Mouse (Mus musculus): ENCODE results near the gene Nlk. TPM values are rescaled to one million over a fixed set of nuclear protein-coding genes. Genes with fewer than 3 reads are reported as not detected.
A peak's percentile ranks its signal among the peaks of the same experiment; 100 is the strongest.
"Not testable (repeated sequence)": the region's sequence is repeated elsewhere in the genome, so short reads cannot be mapped to it uniquely, and the experiment has no call there.

The Nlk gene
- total and polyA plus RNA-seq, 2 experiments from 2014 or later: 13.0 to 19.3 TPM

GRCm38 (mm10) chr11:78649143-78649542 is 48.0 kb downstream of the Nlk start:
- no peak overlapping the region for H3K27ac ChIP-seq (ENCODE audit: low read depth)
- H3K9me3 ChIP-seq (replicated peaks; ENCODE audit: control insufficient read depth, low read length): no peaks in the 10 kb centered on the region
- ATAC-seq (ENCODE audit: insufficient read depth, low read depth) (no peak), DNase-seq (ENCODE audit: low spot score) (no peak)
- peaks cover 5% of the 10 kb centered on the region for H3K36me3 ChIP-seq (replicated peaks; ENCODE audit: control insufficient read depth, insufficient read depth, low read length)
- H3K4me3 ChIP-seq (ENCODE audit: low read depth, low read length): no peak overlapping the region
- no peak overlapping the region for H3K4me2 ChIP-seq (ENCODE audit: low read depth, low read length)
- no peak overlapping the region for H3K9ac ChIP-seq (replicated peaks; ENCODE audit: low read depth, low read length)
- H3K4me1 ChIP-seq (ENCODE audit: control insufficient read depth, insufficient read depth): no peaks in the 10 kb centered on the region
- WGBS: 81% methylated on average over 2 of the region's 2 CpGs
- no peaks in the 10 kb centered on the region for H3K27me3 ChIP-seq (ENCODE audit: control insufficient read depth, insufficient read depth, low read length)
- TF ChIP-seq CTCF (IDR thresholded peaks at IDR 0.05; ENCODE audit: low read depth): no peak
- no peak for TF ChIP-seq EP300 (IDR thresholded peaks at IDR 0.05; ENCODE audit: low read depth)

- not testable (repeated sequence) for H3K9me3 ChIP-seq (replicated peaks; ENCODE audit: control insufficient read depth, low read length); DNase-seq (ENCODE audit: low spot score); H3K27ac ChIP-seq (ENCODE audit: low read depth); H3K36me3 ChIP-seq (replicated peaks; ENCODE audit: control insufficient read depth, insufficient read depth, low read length); H3K27me3 ChIP-seq (ENCODE audit: control insufficient read depth, insufficient read depth, low read length); H3K9ac ChIP-seq (replicated peaks; ENCODE audit: low read depth, low read length); H3K4me2 ChIP-seq (ENCODE audit: low read depth, low read length); ATAC-seq (ENCODE audit: insufficient read depth, low read depth); H3K4me1 ChIP-seq (ENCODE audit: control insufficient read depth, insufficient read depth); H3K4me3 ChIP-seq (ENCODE audit: low read depth, low read length)
- WGBS: 90% methylated on average over 1 of the region's 1 CpGs
These were observed 48.8 kb downstream of the Nlk start for GRCm38 (mm10) chr11:78648405-78648804.

- Histone ChIP-seq H3K36me3 (replicated peaks; ENCODE audit: control insufficient read depth, insufficient read depth, low read length) (no peaks in the 10 kb centered on the region), H3K27me3 (ENCODE audit: control insufficient read depth, insufficient read depth, low read length) (no peaks in the 10 kb centered on the region), H3K4me3 (ENCODE audit: low read depth, low read length) (no peak overlapping the region), H3K4me2 (ENCODE audit: low read depth, low read length) (no peak overlapping the region), H3K27ac (ENCODE audit: low read depth) (no peak overlapping the region), H3K9me3 (replicated peaks; ENCODE audit: control insufficient read depth, low read length) (no peaks in the 10 kb centered on the region), H3K4me1 (ENCODE audit: control insufficient read depth, insufficient read depth) (0 out of 2 replicates have a peak, but pooled peaks cover 3% of the 10 kb centered on the region), H3K9ac (replicated peaks; ENCODE audit: low read depth, low read length) (no peak overlapping the region)
- ATAC-seq (ENCODE audit: insufficient read depth, low read depth): no peak
- peak; percentile 35 for DNase-seq (ENCODE audit: low spot score)
- WGBS: 49% methylated on average over 7 of the region's 7 CpGs
- TF ChIP-seq CTCF (IDR thresholded peaks at IDR 0.05; ENCODE audit: low read depth) (no peak), EP300 (IDR thresholded peaks at IDR 0.05; ENCODE audit: low read depth) (no peak)
These were observed 53.4 kb downstream of the Nlk start for GRCm38 (mm10) chr11:78643746-78644145.

GRCm38 (mm10) chr11:78642151-78642550 is 55.0 kb downstream of the Nlk start:
- Histone ChIP-seq H3K4me1 (ENCODE audit: control insufficient read depth, insufficient read depth) (0 out of 2 replicates have a peak, but pooled peaks cover 3% of the 10 kb centered on the region), H3K9ac (replicated peaks; ENCODE audit: low read depth, low read length) (no peak overlapping the region), H3K27me3 (ENCODE audit: control insufficient read depth, insufficient read depth, low read length) (no peaks in the 10 kb centered on the region), H3K4me2 (ENCODE audit: low read depth, low read length) (no peak overlapping the region), H3K4me3 (ENCODE audit: low read depth, low read length) (no peak overlapping the region), H3K36me3 (replicated peaks; ENCODE audit: control insufficient read depth, insufficient read depth, low read length) (peaks cover under 1% of the 10 kb centered on the region; the same call in 1 of the 2 replicates), H3K27ac (ENCODE audit: low read depth) (no peak overlapping the region), H3K9me3 (replicated peaks; ENCODE audit: control insufficient read depth, low read length) (peaks cover 2% of the 10 kb centered on the region)
- DNase-seq (ENCODE audit: low spot score): no peak
- no peak for ATAC-seq (ENCODE audit: insufficient read depth, low read depth)
- 78% methylated on average over 3 of the region's 3 CpGs for WGBS
- TF ChIP-seq CTCF (IDR thresholded peaks at IDR 0.05; ENCODE audit: low read depth): no peak
- no peak for TF ChIP-seq EP300 (IDR thresholded peaks at IDR 0.05; ENCODE audit: low read depth)

GRCm38 (mm10) chr11:78641088-78641487 is 56.1 kb downstream of the Nlk start:
- DNase-seq (ENCODE audit: low spot score) (no peak), ATAC-seq (ENCODE audit: insufficient read depth, low read depth) (no peak)
- H3K9ac ChIP-seq (replicated peaks; ENCODE audit: low read depth, low read length): no peak overlapping the region
- H3K4me2 ChIP-seq (ENCODE audit: low read depth, low read length): no peak overlapping the region
- peaks cover 6% of the 10 kb centered on the region for H3K9me3 ChIP-seq (replicated peaks; ENCODE audit: control insufficient read depth, low read length)
- TF ChIP-seq CTCF (IDR thresholded peaks at IDR 0.05; ENCODE audit: low read depth) (no peak), EP300 (IDR thresholded peaks at IDR 0.05; ENCODE audit: low read depth) (no peak)
- no peak overlapping the region for H3K27ac ChIP-seq (ENCODE audit: low read depth)
- H3K4me3 ChIP-seq (ENCODE audit: low read depth, low read length): no peak overlapping the region
- H3K27me3 ChIP-seq (ENCODE audit: control insufficient read depth, insufficient read depth, low read length): no peaks in the 10 kb centered on the region
- H3K4me1 ChIP-seq (ENCODE audit: control insufficient read depth, insufficient read depth): 0 out of 2 replicates have a peak, but pooled peaks cover 3% of the 10 kb centered on the region
- peaks cover 7% of the 10 kb centered on the region; the same call in 1 of the 2 replicates for H3K36me3 ChIP-seq (replicated peaks; ENCODE audit: control insufficient read depth, insufficient read depth, low read length)
- WGBS: 94% methylated on average over 3 of the region's 3 CpGs

- Histone ChIP-seq H3K9ac (replicated peaks; ENCODE audit: low read depth, low read length) (no peak overlapping the region), H3K4me2 (ENCODE audit: low read depth, low read length) (no peak overlapping the region), H3K4me1 (ENCODE audit: control insufficient read depth, insufficient read depth) (no peaks in the 10 kb centered on the region), H3K27ac (ENCODE audit: low read depth) (no peak overlapping the region), H3K27me3 (ENCODE audit: control insufficient read depth, insufficient read depth, low read length) (no peaks in the 10 kb centered on the region), H3K4me3 (ENCODE audit: low read depth, low read length) (no peak overlapping the region), H3K9me3 (replicated peaks; ENCODE audit: control insufficient read depth, low read length) (peaks cover 6% of the 10 kb centered on the region), H3K36me3 (replicated peaks; ENCODE audit: control insufficient read depth, insufficient read depth, low read length) (peaks cover 7% of the 10 kb centered on the region; the same call in 1 of the 2 replicates)
- TF ChIP-seq EP300 (IDR thresholded peaks at IDR 0.05; ENCODE audit: low read depth): no peak
- no peak for TF ChIP-seq CTCF (IDR thresholded peaks at IDR 0.05; ENCODE audit: low read depth)
- ATAC-seq (ENCODE audit: insufficient read depth, low read depth) (no peak), DNase-seq (ENCODE audit: low spot score) (no peak)
- WGBS: 87% methylated on average over 2 of the region's 2 CpGs
These were observed 64.4 kb downstream of the Nlk start for GRCm38 (mm10) chr11:78632782-78633181.

All from heart, postnatal 0 days (tissue).